Comparison of ENCODE assay signal across 32 mouse cellular contexts in the genomic region with DNA sequence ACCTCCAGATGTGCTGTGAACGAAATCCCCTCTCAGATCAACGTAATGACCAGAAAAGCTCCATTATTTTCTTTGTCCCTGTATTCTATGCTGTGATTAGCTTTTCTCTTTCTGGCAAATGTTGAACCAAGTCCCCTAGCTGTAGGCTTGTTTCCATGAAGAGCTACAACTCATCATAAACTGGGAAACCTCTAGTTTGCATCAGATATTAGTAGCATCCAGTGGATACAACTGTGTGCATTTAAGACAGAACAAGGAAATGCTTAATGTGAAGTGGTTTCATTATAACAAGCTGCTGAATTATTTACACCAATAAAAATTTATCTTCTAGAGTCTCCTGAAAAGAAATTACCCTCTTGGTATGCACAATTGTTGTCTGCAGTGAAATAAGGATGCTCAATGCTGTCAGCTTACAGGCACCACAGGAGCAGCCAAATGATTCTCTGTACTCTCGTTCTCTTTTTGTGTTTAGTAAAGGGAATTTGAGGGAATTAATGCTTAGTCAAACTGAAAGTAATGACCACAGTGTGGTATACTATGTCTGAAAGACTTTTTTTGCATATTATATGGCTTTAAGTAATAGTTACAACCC.
"Had no signal": no experiment of that assay in that cellular context is flagged by ENCODE, and none has a peak within 500 bp of the region (broad histone marks: within the 10 kb centered on the region; RNA-seq: fewer than 3 reads in every experiment).

No protein-coding gene starts in this region.

- H3K9me3 ChIP-seq: limb, embryonic 10.5 days; limb, embryonic 12.5 days; limb, embryonic 13.5 days; limb, embryonic 15.5 days; liver, embryonic 12.5 days; liver, embryonic 13.5 days; liver, embryonic 15.5 days; lung, embryonic 15.5 days; megakaryocyte, embryonic 14.5 days; midbrain, embryonic 10.5 days; midbrain, embryonic 12.5 days; midbrain, embryonic 13.5 days; midbrain, embryonic 15.5 days had no signal

- H3K4me1 ChIP-seq: limb, embryonic 10.5 days; limb, embryonic 12.5 days; limb, embryonic 13.5 days; limb, embryonic 15.5 days; liver, embryonic 12.5 days; liver, embryonic 13.5 days; liver, embryonic 15.5 days; lung, embryonic 15.5 days; megakaryocyte, embryonic 14.5 days; midbrain, embryonic 10.5 days; midbrain, embryonic 12.5 days; midbrain, embryonic 13.5 days; midbrain, embryonic 15.5 days had no signal

- H3K27ac ChIP-seq: left cerebral cortex, adult 2 months; limb, embryonic 10.5 days; limb, embryonic 12.5 days; limb, embryonic 13.5 days; limb, embryonic 15.5 days; liver, embryonic 12.5 days; liver, embryonic 13.5 days; liver, embryonic 14.5 days; liver, embryonic 15.5 days; lung, embryonic 15.5 days; macrophage; midbrain, embryonic 10.5 days; midbrain, embryonic 12.5 days; midbrain, embryonic 13.5 days; midbrain, embryonic 15.5 days had no signal

- H3K9ac ChIP-seq: limb, embryonic 12.5 days; limb, embryonic 13.5 days; limb, embryonic 15.5 days; liver, embryonic 12.5 days; liver, embryonic 13.5 days; liver, embryonic 14.5 days; liver, embryonic 15.5 days; liver, postnatal 0 days; lung, embryonic 14.5 days; lung, embryonic 15.5 days; midbrain, embryonic 12.5 days; midbrain, embryonic 13.5 days; midbrain, embryonic 15.5 days had no signal

- H3K36me3 ChIP-seq: limb, embryonic 10.5 days; limb, embryonic 12.5 days; limb, embryonic 13.5 days; limb, embryonic 15.5 days; liver, embryonic 12.5 days; liver, embryonic 13.5 days; liver, embryonic 15.5 days; lung, embryonic 15.5 days; midbrain, embryonic 10.5 days; midbrain, embryonic 12.5 days; midbrain, embryonic 13.5 days; midbrain, embryonic 15.5 days had no signal

- H3K27me3 ChIP-seq: limb, embryonic 12.5 days; limb, embryonic 13.5 days; limb, embryonic 15.5 days; liver, embryonic 12.5 days; liver, embryonic 13.5 days; liver, embryonic 15.5 days; lung, embryonic 15.5 days; megakaryocyte, embryonic 14.5 days; midbrain, embryonic 12.5 days; midbrain, embryonic 13.5 days; midbrain, embryonic 15.5 days had no signal

- H3K4me2 ChIP-seq: limb, embryonic 12.5 days; limb, embryonic 13.5 days; limb, embryonic 15.5 days; liver, embryonic 11.5 days; liver, embryonic 12.5 days; liver, embryonic 13.5 days; liver, embryonic 15.5 days; lung, embryonic 14.5 days; lung, embryonic 15.5 days; midbrain, embryonic 11.5 days; midbrain, embryonic 12.5 days; midbrain, embryonic 13.5 days; midbrain, embryonic 15.5 days had no signal

- H3K4me3 ChIP-seq: left cerebral cortex, adult 2 months; limb, embryonic 10.5 days; limb, embryonic 12.5 days; limb, embryonic 13.5 days; limb, embryonic 15.5 days; liver, embryonic 12.5 days; liver, embryonic 13.5 days; liver, embryonic 15.5 days; lung, embryonic 15.5 days; megakaryocyte, embryonic 14.5 days; midbrain, embryonic 10.5 days; midbrain, embryonic 12.5 days; midbrain, embryonic 13.5 days; midbrain, embryonic 15.5 days; myocyte had no signal

- ATAC-seq: liver, embryonic 12.5 days; liver, postnatal 0 days; lung, postnatal 0 days; midbrain, embryonic 13.5 days; midbrain, embryonic 15.5 days; midbrain, embryonic 16.5 days had no signal

- DNase-seq: left cerebral cortex, postnatal 4 days; liver; liver, embryonic 13.5 days; liver, postnatal 0 days; lung, adult 18-20 months; lung, adult 2 months; lung, embryonic 14.5 days; lung, postnatal 10 days; lung, postnatal 14 days; lung, postnatal 36 days; lung, postnatal 4 days; midbrain, embryonic 14.5 days had no signal
